Mouse (Mus musculus) c-Kit-positive CD71-positive TER-119-positive erythroid progenitor cells, embryonic 14.5 days (primary cell): ENCODE measurements at regions not wholly inside any gene's neighbourhood (a gene's known extent, or its start where the extent isn't known, plus 50 kb on each side); places are given as distances from the start of the nearest gene placed in this dataset.

Experiments
- DNase-seq: peaks from one replicate; pipeline ENCODE4 v3.0.0-alpha.2; 2013; ENCODE audit warnings: low spot score

DNA sequence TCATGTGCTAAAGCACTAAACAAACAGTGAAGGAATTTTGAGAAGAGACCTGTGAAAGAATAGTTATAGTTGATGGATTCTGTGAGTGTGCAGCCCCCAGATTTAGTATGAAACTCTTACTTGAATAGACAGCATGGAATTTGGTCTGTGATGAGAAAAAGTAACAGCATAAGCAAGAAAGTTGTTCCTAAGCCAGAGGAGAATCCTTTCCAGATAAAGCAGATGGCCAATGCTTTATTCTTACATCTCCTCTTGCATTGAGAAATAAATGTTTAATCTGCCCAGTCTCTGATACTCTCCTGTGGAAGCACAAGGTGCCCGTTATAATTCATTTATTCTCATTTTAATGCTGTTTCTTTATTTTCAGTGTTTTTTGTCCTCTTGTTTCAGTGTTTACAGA lies 263.5 kb downstream of the Tecrl start:
- no peak for DNase-seq

DNA sequence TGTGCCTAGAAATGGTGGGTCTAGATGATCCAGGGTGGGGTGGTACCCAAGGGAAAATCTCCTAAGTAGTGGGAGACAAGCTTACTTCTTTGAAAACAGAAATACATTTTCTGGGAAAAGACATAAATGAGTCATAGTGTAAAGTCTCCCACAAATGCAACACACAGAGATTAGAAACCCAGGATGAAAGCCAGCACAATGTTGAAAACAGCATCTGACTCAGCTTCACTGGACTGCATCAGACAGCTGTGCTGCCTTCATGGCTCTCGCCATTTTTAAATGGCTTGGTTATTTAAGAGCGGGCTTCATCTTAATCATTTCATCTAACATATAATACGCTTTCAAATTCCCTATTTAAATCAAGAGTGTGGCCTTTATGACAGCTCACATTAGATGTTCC lies 300.2 kb downstream of the Tecrl start:
- no peak for DNase-seq

DNA sequence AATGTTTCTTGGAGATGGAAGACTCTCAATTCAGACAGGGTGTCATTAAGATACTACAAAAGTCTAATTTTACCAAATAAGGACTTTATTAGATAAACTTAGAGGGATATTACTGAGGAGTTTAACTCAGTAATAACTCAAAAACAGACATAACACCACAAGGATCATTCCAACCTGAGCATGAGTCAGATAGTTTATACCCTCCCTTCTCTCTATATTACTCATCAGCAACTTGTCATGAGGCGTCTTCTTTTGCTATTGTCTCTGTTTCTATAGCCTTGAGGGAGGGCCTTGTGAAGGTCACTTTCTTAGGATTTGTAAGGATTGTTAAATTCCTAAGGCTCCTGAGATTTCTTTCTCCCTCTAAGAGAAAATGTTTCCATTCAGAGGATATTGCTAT lies 307.8 kb downstream of the Tecrl start:
- DNase-seq: no peak

DNA sequence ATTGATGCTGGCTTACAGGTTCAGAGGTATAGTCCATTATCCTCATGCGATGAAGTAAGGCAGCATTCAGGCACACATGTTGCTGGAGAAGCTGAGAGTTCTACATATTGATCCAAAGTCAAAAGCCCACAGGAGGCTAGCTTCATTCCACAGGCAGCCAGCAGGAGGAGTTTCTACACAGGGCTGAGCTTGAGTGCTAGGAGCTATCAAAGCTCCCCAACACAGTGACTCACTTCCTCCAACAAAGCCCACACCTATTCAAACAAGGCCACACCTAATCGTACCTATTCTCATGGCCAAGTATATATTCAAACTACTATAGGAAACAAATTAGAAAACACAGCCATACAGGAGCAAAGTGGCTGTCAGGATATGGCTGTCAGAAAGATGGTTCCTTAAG lies 325.3 kb downstream of the Tecrl start:
- DNase-seq: no peak

DNA sequence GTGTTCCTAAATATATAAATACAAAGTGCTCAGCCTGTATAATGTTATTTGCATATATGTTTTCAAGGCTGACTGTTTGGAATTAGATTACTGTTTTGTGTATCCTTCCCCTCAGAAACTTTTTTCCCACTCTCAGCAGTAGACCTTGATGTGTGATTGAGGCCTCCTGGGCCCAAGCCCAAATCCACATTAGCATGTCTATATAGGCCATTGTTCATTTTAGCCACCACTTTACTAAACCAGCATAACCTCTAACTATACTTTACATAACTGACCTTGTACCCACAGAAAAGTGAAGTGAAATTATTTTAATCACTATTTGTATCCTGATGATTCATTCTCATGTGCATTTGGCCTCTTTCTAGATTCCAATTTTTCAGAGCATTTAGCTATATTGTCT lies 349.0 kb downstream of the Tecrl start:
- no peak for DNase-seq

DNA sequence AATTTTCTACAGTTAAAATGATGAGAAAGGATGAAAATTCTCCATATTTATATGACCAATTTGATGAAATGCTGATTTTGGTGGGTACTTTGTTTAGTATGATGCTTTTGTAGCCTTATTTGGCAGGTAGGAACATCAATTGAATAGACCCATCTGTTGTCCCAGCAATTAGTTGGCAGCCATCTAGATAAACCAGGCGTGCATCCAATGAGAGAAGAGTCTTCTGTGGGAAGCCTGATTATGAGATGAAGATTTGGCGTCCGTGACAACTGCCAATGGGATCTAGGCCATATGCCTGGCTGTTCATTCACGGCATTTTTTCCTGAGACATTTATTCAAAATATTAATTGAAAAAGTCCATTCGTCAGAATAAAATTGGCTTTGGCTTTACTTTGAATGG lies 365.9 kb downstream of the Tecrl start:
- DNase-seq: no peak

DNA sequence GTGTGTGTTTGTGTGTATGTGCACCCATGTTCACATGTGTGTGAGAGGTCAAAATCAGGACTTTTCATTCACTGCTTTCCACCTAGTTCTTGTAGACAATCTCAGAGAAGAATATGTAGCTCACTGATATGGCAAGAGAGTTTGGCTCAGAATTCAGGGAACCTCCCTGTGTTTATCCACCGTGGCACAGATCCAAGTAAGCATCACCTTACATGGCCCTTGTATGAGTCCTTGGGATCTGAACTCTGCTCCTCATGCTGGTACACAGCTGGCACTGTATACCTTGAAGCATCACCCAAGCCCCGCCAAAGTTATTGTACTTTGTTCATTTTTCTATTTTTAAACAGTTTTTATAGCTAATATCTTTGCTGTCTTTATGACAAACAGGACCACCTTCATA lies 385.7 kb downstream of the Tecrl start:
- no peak for DNase-seq

DNA sequence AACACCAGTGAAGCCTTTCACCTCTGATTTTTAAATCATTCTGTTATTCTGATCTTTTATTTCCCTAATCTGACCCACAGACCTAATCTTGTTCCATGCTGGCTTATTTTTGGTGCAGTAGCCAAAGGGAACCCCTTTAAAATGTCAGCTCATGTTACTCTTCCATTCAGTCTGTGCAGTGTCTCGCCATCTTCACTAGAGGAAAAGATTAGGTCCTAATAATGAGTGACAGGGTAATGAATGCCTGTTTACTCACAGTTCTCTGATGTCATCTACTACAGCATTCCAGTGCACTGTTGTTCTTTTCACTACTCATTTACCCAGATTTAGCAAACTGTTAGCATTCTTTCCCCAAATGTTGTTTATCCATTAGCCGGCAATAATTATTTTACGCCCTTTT lies 388.2 kb downstream of the Tecrl start:
- DNase-seq: no peak

DNA sequence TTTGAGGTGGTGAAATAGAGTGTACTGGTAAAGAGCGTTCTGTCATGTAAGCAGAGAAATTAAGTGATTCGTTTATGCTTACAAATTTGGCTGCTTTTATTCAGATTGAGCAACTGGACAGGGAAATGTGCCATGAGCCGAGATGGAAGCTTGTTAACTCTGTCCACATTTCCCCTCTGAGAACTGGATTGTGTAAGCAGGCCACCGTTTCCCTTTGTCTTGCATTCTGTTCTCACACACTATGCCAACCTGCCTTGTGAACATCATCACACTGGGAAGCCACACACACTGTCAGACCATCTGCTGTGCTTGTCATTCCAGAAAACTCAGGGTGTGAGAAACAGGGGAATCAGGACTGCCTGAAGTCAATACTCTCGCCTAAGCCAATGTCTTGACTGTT lies 388.8 kb downstream of the Tecrl start:
- no peak for DNase-seq

DNA sequence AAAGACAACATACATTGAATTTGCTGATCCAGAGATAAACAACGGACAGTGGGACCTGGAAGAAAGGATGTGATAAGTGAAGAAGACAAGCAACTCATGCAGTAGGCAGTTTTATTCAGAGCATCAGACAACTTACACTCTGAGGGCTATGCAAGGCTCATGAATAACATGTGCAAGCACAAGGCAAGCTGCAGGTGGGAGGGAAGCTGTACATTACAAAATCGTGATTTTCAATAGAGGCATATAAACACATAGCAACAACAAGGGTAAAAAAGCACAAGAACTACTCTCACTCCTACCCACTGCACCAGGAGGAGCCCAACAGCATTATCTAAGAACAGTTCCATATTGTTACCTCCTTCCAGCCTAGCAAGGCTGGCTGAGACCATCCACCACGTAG lies 390.5 kb downstream of the Tecrl start:
- DNase-seq: no peak

DNA sequence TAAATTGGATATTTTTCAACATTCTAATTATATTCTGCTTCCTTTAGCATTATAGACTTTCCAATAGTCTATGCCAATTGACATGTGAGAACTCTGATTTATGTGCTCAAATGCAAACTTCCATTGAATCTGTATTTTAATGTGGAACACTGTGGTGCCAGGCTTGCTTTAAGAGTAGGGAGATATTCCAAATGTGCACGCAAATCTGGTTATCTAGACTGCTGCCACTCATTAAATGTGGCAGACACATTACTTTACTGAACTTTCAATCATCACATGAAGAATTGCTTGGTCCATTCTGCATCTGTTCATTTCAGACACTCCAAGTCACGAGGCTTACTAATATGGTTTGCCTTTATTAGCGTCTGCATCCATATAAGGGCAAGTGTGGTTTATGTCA lies 399.0 kb downstream of the Tecrl start:
- no peak for DNase-seq

DNA sequence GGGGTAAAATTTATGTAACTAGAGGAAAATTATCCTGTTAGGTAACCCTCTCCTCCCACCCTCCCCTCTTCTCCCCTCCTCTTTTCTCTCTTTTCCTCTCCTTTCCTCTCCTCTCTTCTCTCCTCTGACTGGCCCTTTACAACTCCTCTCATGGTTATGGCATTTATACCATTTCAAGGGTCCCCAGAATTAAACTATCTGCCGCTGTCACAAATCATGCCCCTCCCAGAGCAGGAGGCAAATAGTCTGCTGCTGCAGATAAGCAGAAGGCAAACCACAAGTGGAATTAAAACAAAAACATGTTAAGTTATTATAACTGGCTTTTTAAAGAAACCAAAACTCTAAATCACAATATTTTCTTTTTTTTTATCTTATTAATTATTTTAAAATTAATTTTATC lies 407.9 kb downstream of the Tecrl start:
- DNase-seq: peak; percentile 39

DNA sequence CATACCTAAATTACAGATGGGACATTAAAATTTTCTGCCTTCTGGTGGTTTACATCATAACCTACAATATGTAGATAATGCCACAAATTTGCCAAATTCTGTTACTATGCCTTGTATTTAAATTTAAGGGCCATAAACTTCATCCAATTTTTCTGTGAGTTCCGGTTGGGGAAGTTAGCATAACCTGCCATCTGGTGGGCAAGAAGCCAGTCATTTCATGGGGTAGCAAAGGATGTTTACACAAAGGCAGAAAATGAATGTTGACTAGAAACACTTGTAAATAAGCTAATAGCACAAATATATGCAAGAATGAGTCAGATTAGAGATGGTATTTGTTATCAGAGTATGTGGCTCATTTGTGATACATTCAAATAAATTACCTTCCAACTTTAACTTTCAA lies 415.2 kb downstream of the Tecrl start:
- no peak for DNase-seq

DNA sequence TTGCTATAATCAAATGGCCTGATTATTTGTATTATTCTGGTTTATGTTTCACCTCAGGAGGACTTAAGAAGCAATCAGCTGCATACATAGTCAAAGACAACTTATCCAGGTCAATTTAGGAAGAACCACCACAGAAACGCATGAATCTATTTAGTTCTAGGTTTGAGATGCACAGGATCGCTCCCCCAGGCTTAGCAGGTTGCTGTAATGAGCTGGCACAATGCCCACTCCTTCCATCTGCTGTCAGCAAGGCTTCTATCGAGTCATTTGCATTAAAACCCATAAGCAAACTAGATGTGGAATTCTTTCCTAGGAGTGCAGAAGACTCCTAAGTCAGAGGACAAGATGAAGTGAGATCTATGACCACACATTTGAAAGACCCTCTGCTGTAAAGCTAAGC lies 455.6 kb downstream of the Tecrl start:
- DNase-seq: no peak

DNA sequence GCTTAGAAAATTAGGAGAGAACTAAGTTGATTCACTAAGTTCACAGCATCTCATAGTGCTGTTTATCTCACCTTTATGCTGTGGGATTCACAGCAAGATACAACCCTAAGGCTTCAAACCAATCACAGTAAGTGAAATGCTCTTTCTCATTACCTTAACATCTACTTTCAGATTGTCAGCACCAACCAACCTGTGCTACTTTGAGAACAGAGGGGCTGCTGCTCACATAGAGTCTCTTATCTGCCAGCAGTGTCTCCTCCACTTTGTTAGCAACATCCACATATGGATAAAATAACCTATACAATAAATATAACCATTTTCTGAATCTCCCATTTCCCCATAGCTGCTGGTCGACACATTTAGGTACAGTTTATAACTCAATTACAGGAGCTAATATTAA lies 456.1 kb downstream of the Tecrl start:
- DNase-seq: no peak

DNA sequence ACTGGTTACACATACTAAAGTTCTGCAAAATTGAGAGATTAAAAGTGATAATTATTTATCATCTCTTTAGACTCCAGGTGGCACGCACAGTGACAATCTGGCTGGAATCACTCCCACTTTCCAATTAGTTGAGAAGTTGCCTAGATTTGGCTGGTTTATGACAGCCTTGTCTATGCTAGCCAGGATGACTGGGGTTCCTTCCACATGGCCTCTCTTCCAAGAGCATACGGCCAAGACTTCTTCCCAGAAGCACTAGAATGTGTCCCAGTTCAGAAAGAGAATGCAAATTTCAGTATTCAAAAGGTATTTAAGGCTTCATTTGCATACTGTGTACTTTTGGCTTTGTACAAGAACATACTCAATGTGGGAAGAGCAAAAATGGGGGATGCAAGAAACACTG lies 456.6 kb downstream of the Tecrl start:
- DNase-seq: no peak

DNA sequence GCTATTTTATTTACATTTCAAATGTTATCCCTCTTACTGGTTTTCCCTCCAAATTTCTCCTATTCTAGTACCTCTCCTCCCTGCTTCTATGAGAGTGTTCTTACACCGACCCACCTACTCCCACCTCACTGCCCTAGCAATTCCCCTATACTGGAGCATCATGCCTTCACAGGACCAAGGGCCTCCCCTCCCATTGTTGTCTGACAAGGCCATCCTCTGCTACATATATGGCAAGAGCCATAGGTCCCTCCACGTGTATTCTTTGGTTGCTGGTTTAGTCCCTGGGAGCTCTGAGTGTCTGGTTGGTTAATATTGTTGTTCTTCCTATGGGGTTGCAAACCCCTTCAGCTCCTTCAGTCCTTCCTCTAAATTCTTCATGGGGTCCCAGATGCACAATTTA lies 485.7 kb downstream of the Tecrl start:
- no peak for DNase-seq

DNA sequence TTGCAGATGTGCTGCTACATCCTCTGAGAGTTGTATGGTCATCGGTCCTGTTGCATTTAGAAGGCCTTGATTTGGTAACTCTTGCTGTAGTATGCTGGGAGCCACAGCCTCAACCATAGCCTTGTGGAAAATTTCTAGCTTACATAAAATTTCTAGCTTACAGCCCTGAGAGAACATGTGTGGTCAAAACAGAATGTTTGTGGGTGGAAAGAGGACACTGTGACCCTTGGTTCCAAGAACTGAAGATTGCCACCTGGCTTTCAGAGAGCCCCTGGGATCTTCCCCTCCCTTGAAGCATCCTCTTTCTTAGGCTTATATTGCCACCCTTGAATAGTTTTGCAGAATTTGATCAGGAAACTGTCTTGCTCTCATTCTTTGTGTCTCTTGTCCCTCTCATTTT lies 490.6 kb downstream of the Tecrl start:
- DNase-seq: no peak

DNA sequence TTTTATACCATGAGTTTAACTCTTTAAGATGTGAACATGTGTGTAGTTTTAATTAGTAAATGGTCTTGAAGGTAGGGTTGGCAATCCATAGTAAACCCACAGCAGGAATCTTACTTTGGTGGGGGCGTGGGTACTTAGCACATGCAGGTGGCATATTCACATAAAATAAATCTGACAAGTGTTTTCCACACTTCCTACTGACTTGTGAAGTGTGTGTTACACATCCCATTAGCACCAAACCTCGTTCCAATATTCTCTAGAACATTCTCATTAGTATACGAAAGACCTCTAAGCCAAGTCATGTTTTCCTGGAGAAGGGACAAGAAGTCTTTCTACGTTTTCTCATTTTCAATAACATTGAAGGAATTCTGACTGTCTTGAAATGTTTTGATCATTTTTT lies 529.7 kb downstream of the Tecrl start:
- DNase-seq: no peak

DNA sequence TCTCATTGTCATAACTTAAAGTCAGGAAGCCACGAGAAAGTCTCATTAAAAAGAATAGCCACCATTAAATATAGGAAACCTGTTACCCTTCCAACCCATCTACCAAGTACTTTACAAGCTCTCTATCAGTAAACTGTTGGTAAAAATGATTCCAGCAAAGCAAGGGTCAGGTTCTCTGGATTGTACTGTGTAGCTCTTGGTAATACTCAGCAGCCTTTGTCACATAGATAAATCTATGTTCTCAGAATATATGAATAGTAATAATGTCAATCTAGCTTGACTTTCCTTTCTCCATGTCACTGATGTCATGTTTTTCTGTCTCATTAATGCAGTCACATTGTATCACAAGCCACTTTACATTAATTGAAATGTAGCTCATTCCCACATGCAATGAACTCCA lies 561.8 kb downstream of the Tecrl start:
- DNase-seq: no peak
